Mouse (Mus musculus): ENCODE measurements around the gene Fam228a.
"Not testable (repeated sequence)": the region's sequence is repeated elsewhere in the genome, so short reads cannot be mapped to it uniquely, and the experiment has no call there.

The Fam228a gene

DNA sequence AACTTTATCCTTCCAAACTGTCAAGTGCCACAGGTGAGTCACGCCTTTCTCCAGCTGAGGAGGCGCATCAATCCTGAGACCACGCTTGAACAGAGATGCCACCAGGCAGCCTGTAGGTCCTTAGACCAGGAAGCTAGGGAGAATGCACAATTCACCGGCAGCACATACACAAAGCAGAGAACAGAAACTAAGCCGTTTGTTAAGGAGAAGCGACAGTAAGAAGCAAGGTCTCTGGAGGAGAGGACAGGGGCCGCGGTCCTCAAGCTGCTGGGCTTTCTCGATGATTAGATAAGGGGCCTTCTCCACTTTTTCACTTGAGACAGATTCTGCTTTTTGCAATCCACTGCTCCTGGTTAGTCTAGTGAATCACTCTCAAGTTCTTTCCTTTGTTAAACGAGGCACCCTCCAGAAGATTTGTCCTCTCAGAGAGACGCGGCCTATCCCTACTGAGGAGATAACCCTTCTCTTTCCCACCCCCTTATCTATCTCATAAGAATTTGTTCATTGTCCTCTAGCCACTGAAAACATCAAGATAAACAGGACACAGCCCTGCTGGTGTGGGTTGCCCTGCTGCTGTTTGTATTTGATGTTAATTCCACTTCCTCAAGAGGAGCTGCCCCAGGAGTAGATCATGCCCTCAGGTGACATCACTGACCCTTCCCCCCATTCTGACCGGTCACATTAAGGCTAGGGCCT lies 19.0 kb downstream of the Fam228a start:
- DNase-seq (ENCODE audit: low spot score), result no peak

DNA sequence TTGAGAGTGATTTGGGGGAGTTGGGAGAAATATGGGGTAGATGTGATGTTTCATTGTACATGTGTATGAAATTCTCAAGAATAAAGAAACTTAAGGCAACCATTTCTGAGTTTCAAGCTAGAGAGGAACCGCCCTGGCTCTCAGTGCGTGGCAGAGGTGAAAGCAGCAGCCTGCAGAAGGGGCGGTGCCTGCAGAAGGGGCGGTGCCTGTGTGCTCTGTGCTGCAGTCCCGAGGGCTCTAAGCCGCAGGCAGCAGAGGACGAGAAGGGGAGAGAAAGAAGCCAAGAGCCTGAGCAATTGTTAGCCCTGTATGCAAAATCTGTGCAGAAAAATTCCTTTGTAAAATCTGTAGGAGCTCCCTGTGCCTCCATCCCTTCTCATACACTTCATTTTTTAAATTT lies 20.8 kb downstream of the Fam228a start:
- DNase-seq (ENCODE audit: low spot score), result no peak

DNA sequence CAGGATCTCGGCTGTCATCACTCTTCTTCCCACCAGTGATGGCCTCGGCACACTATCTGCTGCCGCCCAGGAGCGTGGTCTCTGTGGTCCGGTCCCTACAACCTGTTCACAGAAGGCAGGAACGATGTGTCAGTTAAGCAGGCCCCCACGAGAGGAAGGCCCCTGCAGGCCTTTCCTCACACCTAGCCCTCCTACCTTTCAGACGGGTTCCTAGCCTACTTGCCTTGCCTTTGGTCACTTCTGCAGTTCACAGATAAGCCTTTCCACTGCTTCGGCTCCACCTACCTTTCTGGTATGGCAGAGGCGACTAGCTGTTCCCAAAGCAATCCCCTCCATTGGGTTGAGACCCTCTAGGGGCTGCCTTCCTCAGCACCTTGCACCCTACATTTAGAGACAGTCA lies 22.6 kb downstream of the Fam228a start:
- no peak for DNase-seq (ENCODE audit: low spot score)

DNA sequence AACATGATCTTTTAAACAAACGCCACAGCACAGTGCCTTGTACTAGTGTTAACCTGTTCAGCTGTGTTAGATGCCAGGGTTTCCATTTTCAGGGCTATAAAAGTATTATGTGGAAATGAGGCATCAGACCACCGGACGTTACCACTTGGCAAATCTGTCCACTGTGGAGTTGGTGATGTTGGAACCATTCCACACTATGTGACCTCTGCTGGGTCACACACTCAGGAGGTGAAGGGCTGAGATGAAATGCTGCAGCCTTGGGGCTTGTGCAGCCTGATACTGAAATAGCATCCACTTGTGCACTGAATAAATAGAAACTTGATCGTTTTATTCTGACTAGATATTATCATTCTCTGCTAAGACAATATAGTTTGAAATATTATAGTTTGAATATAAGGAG lies 24.9 kb downstream of the Fam228a start:
- DNase-seq (ENCODE audit: low spot score), result no peak

DNA sequence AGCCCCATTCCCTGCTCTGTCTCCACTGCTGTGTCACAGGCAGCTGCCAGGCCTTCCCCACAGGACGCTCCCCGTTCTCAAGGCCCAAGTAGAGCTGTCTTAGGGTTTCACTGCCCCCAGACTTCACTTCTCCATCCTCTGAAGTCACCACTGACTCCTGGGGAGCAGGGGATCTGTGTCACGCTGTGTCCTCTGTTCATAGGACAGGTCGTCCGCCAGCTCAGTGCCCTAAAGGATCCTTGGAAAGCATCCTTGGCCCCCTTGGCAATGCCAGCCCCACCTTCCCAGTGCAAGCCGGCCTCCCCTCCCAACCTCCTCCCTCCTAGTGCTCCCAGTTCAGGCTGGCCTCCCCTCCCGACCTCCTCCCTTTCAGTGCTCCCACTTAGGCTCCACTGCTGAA lies 28.3 kb downstream of the Fam228a start:
- DNase-seq (ENCODE audit: low spot score), result no peak

DNA sequence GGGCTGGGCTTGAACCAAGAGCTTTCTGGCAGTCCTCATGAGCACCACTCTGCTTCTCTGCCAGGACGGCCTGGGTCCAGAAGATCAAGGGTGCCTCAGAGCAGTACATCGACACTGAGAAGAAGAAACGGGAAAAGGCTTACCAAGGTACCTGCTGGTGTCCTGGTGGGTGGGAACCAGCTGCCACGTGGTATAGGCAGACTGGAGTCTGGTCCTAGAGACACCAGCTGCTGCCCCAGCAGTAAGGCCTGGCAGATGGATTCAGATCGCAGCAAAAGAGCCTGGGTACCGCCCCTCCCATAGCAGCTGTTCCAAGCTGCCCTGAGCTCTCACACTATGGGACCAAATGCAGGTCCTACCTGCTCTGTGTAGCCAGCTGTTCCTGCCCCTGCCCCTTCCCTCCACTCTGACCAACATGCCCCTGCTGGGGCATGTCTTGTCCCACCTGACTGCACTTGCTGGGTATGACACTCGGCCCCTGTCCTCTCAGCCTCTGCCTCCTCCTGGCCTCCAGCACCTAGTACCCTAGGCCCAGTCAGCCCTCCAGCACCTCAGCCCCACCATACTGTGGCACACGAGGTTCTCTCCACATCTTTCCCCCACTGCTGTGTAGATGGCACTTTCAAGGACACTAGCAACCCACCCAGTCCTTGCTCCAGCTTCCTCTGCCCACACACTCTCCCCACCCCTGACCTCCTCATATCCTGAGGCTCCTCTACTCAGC lies 29.2 kb downstream of the Fam228a start:
- DNase-seq (ENCODE audit: low spot score), result no peak

DNA sequence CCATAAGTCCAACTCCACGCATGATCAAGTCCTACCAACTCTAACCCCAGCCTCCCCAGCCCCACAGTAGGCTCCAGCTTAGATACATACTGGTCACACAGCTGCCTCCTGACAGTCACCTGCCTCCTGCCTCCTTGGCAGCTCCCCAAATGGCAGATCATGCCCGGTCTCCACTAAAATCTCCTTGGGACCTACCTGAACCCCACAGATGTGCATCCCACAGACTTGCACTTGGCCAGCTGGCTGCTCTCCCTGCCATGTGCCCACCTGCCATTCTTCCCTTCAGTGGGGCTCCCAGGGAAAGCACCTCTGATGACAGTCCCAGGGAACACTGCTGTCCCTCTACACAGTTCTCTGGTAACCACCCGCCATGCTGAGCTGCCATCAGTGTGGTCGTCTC lies 29.9 kb downstream of the Fam228a start:
- DNase-seq (ENCODE audit: low spot score), result no peak

DNA sequence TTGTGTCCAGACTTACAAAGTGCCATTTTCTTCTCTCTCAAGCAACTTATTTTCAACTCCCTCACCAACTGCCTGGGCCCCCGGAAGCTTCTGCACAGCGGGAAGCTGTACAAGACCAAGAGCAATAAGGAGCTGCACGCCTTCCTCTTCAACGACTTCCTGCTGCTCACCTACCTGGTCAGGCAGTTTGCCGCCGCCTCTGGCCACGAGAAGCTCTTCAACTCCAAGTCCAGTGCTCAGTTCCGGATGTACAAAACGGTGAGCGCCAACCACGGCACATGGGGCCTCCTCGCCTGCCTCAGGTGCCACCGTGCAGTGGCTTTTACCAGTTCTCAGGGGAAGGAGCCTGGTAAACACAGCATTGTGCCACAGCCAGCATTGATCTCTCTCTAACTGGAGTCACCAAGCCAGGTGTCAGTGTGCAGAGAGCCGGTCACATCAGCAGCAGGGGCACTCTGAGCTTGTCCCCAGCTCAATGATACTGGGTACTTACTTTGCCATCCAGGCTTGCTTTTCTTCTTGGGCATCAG lies 30.7 kb downstream of the Fam228a start:
- no peak for DNase-seq (ENCODE audit: low spot score)

DNA sequence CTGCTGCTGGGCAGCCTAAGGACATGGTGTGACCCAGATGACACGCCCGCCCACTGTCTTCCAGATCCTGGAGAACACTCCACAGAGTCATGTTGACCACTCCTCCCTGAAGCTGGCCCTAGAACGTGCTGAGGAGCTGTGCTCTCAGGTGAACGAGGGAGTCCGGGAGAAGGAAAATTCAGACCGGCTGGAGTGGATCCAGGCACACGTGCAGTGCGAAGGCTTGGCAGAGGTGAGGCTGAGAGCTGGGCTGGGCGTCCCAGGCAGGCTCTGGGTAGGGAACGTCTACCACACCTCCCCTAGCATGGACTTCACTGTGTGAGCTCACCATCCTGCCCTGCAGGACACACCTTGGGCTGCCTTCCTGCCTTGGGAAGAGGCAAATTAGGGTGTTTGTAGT lies 31.3 kb downstream of the Fam228a start:
- DNase-seq (ENCODE audit: low spot score), result no peak

DNA sequence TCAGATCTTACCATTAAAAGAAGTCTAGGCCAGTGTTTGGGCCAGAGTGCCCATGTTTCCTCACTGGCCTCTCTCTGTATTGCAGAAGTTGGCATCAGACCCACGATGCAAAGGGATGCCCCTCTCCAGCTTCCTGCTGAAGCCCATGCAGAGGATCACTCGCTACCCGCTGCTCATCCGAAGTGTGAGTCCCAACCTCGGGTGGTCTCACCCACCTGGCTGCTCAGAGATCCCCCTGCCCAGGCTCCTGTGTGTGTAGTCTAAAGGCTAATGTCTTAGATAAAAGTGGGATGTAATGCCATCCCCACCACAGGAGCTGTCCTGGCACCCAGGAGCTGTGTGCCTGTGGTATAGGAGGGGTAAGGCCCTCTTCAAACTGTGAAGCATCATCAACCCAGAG lies 32.1 kb downstream of the Fam228a start:
- DNase-seq (ENCODE audit: low spot score), result no peak

DNA sequence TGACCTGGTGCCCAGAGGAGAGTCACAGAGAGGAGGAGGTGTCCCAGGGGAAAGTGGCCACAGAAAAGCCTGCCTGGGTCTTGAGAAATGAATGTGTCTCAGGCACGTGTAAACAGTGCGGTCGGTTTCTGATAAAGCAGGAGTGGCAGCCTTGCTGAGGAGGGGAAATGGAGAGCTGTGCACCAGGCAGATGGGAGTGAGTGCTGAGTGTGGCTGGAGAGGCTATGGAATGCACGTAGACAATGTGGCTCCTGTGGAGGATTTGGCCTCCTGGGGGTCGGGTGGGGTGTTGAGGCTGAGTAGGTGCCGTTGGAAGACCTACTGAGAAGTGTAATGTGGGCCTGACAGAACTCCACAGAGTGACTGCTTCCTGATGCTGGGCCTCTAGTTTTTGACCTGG lies 32.6 kb downstream of the Fam228a start:
- not testable (repeated sequence) for DNase-seq (ENCODE audit: low spot score)

DNA sequence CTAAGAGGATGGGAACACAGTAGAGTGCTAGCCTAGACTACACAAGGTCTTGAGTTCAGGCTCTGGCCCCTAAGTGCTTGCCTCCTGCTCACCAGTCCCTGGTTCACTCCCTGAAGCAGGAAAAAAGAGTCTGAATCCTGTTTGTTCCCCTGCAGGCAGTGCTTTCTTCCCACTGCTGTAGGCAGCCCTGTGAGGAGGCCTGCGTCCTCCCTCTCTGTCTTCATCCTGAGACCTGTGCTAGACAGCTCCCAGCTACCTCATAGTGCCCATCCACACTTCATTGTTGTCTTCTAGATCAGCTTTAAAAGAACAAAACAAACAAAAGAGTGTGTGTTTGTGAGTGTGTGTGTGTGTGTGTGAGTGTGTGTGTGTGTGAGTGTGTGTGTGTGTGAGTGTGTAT lies 43.7 kb downstream of the Fam228a start:
- no peak for DNase-seq (ENCODE audit: low spot score)

DNA sequence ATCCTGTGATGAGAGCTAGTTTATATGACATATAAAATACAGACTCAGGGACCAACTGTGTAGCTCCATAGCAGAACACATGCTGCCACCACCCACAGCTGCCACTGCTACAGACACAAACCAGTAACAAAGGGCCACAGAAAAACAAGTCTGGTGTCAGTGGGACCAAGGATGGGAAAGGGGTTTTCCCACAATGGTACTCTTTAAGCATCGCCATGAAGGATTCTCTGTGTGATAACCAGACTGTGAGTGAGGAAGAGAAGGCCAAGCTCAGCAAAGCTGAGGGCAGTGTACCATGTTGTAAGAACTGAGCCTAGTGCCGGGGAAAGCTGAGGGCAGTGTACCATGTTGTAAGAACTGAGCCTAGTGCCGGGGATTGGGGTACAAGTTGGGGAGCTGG lies 47.0 kb downstream of the Fam228a start:
- no peak for DNase-seq (ENCODE audit: low spot score)

DNA sequence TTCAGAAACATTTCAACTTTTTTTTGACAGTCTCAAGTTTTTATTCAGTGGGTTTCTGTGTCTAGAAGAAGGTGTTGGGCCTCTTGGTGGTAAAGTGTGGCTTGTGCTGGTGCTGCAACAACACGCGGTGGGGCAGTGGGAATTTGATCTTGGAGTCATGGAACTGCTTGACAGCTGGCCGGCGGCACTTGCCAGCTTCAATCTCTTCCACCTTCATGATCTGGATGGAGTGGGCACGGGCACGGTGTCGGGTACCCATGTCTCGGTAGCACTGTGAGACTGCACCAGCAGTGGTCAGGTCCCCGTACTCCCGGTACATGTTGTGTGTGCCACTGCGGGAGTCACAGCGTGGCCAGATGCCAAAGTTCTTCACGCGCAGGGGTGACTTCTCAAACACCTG lies 48.9 kb downstream of the Fam228a start:
- no peak for DNase-seq (ENCODE audit: low spot score)

DNA sequence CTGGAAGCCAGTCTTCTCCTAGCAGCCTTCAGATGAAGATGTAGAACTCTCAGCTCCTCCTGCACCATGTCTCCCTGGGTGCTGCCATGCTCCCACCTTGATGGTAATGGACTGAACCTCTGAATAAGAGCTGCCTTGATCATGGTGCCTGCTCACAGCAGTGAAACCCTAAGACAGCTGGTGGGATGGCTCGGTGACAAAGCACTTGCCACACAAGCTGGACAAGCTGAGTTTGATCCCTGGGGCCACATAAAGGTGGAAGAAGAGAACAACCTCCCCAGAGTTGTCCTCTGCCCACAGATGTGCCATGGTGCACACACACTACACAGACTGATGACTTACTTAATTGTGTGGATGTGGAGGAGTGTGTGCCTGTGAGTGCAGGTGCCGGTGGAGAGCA lies 49.8 kb downstream of the Fam228a start:
- no peak for DNase-seq (ENCODE audit: low spot score)

DNA sequence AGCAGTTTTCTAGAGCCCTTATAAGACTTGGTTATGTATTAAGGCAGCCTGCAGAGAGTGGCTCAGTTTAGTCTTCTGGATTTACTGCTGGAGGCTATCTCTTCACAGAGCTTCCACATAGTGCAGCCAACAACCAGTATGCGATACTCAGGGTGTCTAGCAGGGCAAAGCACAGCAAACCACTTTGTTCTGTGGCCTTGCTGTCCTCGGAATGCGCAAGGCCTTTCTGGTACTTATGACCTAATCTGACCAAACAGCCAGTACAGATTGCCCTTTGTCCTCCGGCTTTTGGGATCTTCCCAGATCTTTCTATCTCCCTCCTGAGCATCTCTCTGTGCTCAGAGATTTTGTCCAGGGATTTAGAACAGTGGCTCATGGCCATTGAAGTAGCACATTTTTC lies 52.8 kb downstream of the Fam228a start:
- DNase-seq (ENCODE audit: low spot score), result no peak

DNA sequence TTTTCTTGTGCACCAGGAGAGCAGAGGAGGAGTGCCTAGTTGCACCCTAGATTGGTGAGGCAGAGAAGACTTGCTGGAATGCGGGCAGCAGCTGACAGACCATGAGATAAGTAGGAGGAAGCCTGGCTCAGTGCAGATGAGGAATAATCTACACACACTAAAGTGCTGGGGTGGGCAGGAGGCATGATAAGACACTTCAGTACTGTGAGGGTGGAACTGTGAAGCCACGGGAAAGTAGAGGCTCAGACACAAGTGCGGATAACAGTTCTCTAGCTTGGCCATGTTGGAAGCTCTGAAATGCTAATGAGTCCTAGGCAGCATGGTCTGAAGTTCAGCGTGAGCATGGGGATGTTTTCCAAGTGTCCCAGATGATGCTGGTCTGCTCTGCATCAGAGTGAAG lies 58.3 kb downstream of the Fam228a start:
- DNase-seq (ENCODE audit: low spot score), result no peak

DNA sequence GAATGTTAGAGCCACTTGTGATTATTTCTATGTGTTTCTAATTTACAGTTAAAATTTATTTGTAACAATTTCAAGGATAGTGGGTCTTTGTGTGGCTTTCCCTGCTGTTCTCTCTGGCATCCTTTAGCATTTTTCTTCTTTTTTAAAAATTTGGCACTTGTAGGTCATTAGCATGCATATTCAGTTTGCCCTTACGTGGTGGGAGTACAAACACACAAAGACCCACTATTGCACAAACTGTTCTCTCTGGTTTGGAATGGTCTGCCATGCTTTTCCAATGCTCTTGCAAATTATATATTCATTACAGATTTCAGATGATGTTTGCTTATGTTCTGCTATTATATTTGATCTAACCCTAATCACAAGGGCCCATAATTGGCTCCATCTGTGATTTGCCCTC lies 61.9 kb downstream of the Fam228a start:
- DNase-seq (ENCODE audit: low spot score), result no peak

DNA sequence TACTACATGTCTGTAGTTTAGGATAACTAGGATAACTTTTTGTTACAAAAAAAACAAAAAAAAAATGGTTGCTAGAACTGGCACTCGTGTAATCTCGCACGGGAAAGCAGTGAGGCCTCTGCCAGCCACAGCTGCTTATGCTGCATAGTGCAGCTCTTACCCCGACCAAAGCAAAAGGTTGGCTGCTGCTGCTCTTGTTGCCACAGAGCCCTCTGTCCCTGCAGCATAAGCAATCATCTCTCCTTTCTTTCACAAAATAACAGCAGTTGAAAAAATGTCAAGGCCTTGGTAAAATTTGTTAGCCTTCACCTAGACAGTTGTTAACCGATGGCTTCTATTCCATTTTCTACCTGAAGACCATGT lies 72.6 kb downstream of the Fam228a start:
- no peak for DNase-seq (ENCODE audit: low spot score)

DNA sequence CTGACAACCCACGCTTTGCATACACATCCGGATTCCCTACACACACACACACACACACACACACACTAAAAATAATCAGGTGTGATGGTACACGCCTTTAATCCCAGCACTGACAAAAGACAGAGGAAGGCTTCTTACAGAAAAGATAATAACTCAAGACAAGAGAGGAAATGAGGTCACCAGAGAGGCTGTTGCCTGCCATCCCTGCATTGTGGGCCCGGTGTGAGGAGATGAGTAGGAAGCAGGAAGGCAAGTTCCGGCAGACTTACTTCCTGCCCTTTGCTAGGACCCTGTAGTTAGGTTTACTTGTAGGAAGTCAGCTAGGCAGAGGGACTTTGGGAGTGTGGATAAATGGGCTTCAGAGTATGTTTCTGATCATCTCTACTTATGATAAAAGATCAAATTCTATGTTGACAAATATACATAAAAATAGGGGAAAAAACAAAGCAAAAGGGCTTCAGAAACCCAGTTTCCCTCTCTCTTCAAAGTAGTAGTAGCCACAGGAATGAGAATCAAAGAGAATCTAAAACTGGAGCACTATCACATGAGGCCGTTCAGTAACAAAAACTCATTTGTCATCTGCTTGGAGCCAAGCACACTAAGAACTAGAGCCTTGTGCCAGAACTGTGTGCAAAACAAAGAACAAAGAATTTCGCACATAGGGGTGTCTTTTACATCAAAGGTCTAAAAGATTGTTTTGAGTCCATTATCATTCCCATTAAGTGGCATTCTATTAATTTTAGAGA lies 73.1 kb downstream of the Fam228a start:
- no peak for DNase-seq (ENCODE audit: low spot score)
